Mouse (Mus musculus) heart, postnatal 0 days (tissue): ENCODE data around the gene Tspan2. TPM values are rescaled to one million over a fixed set of nuclear protein-coding genes. Genes with fewer than 3 reads are reported as not detected.

Experiments used
- ATAC-seq: fragments of 200-750 bp; cut with Nextera tagmentation; 2 replicates; pipeline ENCODE4 v1.8.0; 2017; ENCODE audit warnings: low read depth, moderate number of reproducible peaks, moderate library complexity; ENCODE audit not compliant: insufficient read depth
- DNase-seq: peaks from one replicate; pipeline ENCODE4 v3.0.0-alpha.2; 2016; ENCODE audit warnings: low spot score
- H3K27ac ChIP-seq: fragments of 300-500 bp; sonication (generic); 2 replicates; pipeline ENCODE4 v1.5.1; 2014; ENCODE audit warnings: low read depth, mild to moderate bottlenecking
- H3K27me3 ChIP-seq: fragments of 300-500 bp; sonication (generic); 2 replicates; pipeline ENCODE4 v1.6.1; 2014; ENCODE audit warnings: low read length, mixed read lengths; ENCODE audit not compliant: control insufficient read depth, insufficient read depth
- H3K36me3 ChIP-seq: fragments of 300-500 bp; sonication (generic); replicated peaks from 2 replicates; pipeline ENCODE4 v1.6.1; 2014; ENCODE audit warnings: low read length, mixed read lengths; ENCODE audit not compliant: control insufficient read depth, insufficient read depth
- H3K4me1 ChIP-seq: fragments of 300-500 bp; sonication (generic); 2 replicates; pipeline ENCODE4 v1.6.1; 2014; ENCODE audit warnings: antibody characterized with exemption; ENCODE audit not compliant: control insufficient read depth, insufficient read depth
- H3K4me2 ChIP-seq: fragments of 300-500 bp; sonication (generic); 2 replicates; pipeline ENCODE4 v1.6.1; 2014; ENCODE audit warnings: low read depth, mild to moderate bottlenecking, low read length, moderate library complexity
- H3K4me3 ChIP-seq: fragments of 300-500 bp; sonication (generic); 2 replicates; pipeline ENCODE4 v1.5.1; 2014; ENCODE audit warnings: low read depth, low read length
- H3K9ac ChIP-seq: fragments of 300-500 bp; sonication (generic); replicated peaks from 2 replicates; pipeline ENCODE4 v1.6.1; 2014; ENCODE audit warnings: low read depth, low read length, mixed read lengths
- H3K9me3 ChIP-seq: fragments of 300-500 bp; sonication (generic); replicated peaks from 2 replicates; pipeline ENCODE4 v1.6.1; 2016; ENCODE audit warnings: low read length; ENCODE audit not compliant: control insufficient read depth
- CTCF ChIP-seq: IDR thresholded peaks from 2 replicates; pipeline ENCODE4 v1.5.1; 2016; ENCODE audit warnings: antibody characterized with exemption, control low read depth, low read depth
- EP300 ChIP-seq: IDR thresholded peaks from 2 replicates; pipeline ENCODE4 v1.6.1; 2016; ENCODE audit warnings: antibody characterized with exemption, low read depth
- WGBS: fragments of 180-500 bp; shearing (Covaris S2); extraction: QIAGEN DNeasy Blood & Tissue Kit; methylation state at CpG from one replicate; pipeline ENCODE4 v1.1.7; 2014; 5-methylcytosine and 5-hydroxymethylcytosine counted together
- polyA plus RNA-seq: library from polyadenylated mRNA; unstranded; fragments of >200 nt; fragmentation: Nextera tagmentation; extraction: Ambion mirVana; gene quantifications from 2 replicates; pipeline ENCODE4 v1.2.1, GENCODE M21; 2015
- total RNA-seq: library from RNA; depleted of rRNA; stranded (reverse); fragments of >200 nt; gene quantifications from 2 replicates; pipeline ENCODE4 v1.2.3, GENCODE M21; 2014; ENCODE audit warnings: low replicate concordance

Gene Tspan2
- total and polyA plus RNA-seq, 2 experiments from 2014 or later = 17.1 to 90.1 TPM

GRCm38 (mm10) chr3:102715839-102716238 is 18.5 kb upstream of the Tspan2 start:
- Histone ChIP-seq H3K9ac (no peak overlapping the region), H3K4me1 (no peaks in the 10 kb centered on the region), H3K4me2 (no peak overlapping the region), H3K9me3 (no peaks in the 10 kb centered on the region), H3K36me3 (no peaks in the 10 kb centered on the region), H3K4me3 (no peak overlapping the region), H3K27ac (no peak overlapping the region), H3K27me3 (no peaks in the 10 kb centered on the region)
- TF ChIP-seq EP300 = no peak
- TF ChIP-seq CTCF = no peak
- DNase-seq = no peak
- WGBS = 73% methylated on average over 8 of the region's 8 CpGs
- ATAC-seq = no peak

GRCm38 (mm10) chr3:102717586-102718285 is 16.6 kb upstream of the Tspan2 start:
- no peak for TF ChIP-seq EP300
- no peak for TF ChIP-seq CTCF
- Histone ChIP-seq H3K4me1 (no peaks in the 10 kb centered on the region), H3K9me3 (no peaks in the 10 kb centered on the region), H3K4me3 (no peak overlapping the region), H3K27ac (no peak overlapping the region), H3K36me3 (no peaks in the 10 kb centered on the region), H3K27me3 (no peaks in the 10 kb centered on the region), H3K4me2 (no peak overlapping the region), H3K9ac (no peak overlapping the region)
- no peak for DNase-seq
- ATAC-seq = no peak
- WGBS = 83% methylated on average over 3 of the region's 3 CpGs

- Histone ChIP-seq H3K4me3 (no peak overlapping the region), H3K4me2 (no peak overlapping the region; the same call in 1 of the 2 replicates), H3K9ac (no peak overlapping the region), H3K36me3 (no peaks in the 10 kb centered on the region), H3K27me3 (no peaks in the 10 kb centered on the region), H3K4me1 (peaks cover 15% of the 10 kb centered on the region), H3K27ac (peak overlapping the region; percentile 71), H3K9me3 (no peaks in the 10 kb centered on the region)
- 0 out of 2 replicates have a peak, but pooled peaks have one; percentile 44 for ATAC-seq
- 42% methylated on average over 4 of the region's 4 CpGs for WGBS
- no peak for TF ChIP-seq CTCF
- no peak for TF ChIP-seq EP300
- DNase-seq = peak; percentile 16
These were observed 11.2 kb upstream of the Tspan2 start for GRCm38 (mm10) chr3:102723154-102723553.

GRCm38 (mm10) chr3:102723841-102724570 is 10.3 kb upstream of the Tspan2 start:
- no peaks in the 10 kb centered on the region for H3K36me3 ChIP-seq
- peak overlapping the region; percentile 29 for H3K4me3 ChIP-seq

GRCm38 (mm10) chr3:102724798-102725459 is 9.4 kb upstream of the Tspan2 start:
- H3K9me3 ChIP-seq = no peaks in the 10 kb centered on the region
- no peak for DNase-seq
- no peak overlapping the region for H3K9ac ChIP-seq
- no peak overlapping the region for H3K4me3 ChIP-seq
- no peak for TF ChIP-seq CTCF
- TF ChIP-seq EP300 = no peak
- 61% methylated on average over 7 of the region's 7 CpGs for WGBS
- H3K36me3 ChIP-seq = no peaks in the 10 kb centered on the region
- H3K4me2 ChIP-seq = no peak overlapping the region
- peaks cover 15% of the 10 kb centered on the region for H3K4me1 ChIP-seq
- H3K27me3 ChIP-seq = no peaks in the 10 kb centered on the region
- ATAC-seq = no peak
- H3K27ac ChIP-seq = no peak overlapping the region

More at GRCm38 (mm10) chr3:102723841-102724570, 10.3 kb upstream of the Tspan2 start:
- Histone ChIP-seq H3K27me3 (no peaks in the 10 kb centered on the region), H3K27ac (peak overlapping the region; percentile 71), H3K9ac (peak overlapping the region; percentile 52), H3K9me3 (no peaks in the 10 kb centered on the region), H3K4me2 (peak overlapping the region; percentile 58), H3K4me1 (peaks cover 15% of the 10 kb centered on the region)
- 23% methylated on average over 6 of the region's 6 CpGs for WGBS
- peak; percentile 25 for DNase-seq
- ATAC-seq = no peak
- TF ChIP-seq CTCF = no peak
